Mouse (Mus musculus): ENCODE data around the gene Gm20388.

DNA sequence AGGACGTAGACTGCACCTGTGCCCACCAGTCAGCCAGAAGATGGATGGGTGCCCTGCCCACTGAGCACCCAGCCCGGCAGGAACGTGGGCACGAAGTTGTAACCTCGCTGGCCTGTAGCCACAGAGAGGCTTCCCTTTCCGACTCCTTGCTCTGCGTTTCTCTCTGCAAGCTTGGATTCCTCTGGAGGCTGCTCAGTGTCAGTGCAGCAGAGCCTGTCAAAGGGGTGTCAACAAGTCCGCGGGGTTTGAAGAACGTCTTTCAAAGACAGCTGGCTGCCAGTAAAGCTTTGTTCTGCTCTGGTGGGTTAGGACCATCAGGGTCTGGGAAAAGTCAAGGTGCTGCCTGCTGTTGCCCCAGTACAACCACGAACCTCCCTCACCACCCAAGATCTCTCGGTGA is 1160.8 kb downstream of the Gm20388 start:
- TF ChIP-seq CTCF (IDR thresholded peaks at IDR 0.05; ENCODE audit: extremely low read depth, insufficient read depth, low read length) (no peak), POLR2A (IDR thresholded peaks at IDR 0.05; ENCODE audit: extremely low read depth, insufficient read depth, low read length) (no peak)

All from cortical plate, adult 2 months (tissue).